Mouse (Mus musculus) E14TG2a.4 (cell line): ENCODE measurements around the gene C1qc.

ENCODE experiments used
- H3K27me3 ChIP-seq: 2 replicates; pipeline ENCODE4 v1.6.1; 2014; ENCODE audit warnings: low read length, control low read depth; ENCODE audit not compliant: insufficient read depth
- H3K36me3 ChIP-seq: 2 replicates; pipeline ENCODE4 v1.6.1; 2014; ENCODE audit warnings: low read length, control low read depth; ENCODE audit not compliant: insufficient read depth
- H3K4me1 ChIP-seq: replicated peaks from 2 replicates; pipeline ENCODE4 v1.6.1; 2014; ENCODE audit warnings: low read depth, low read length, control low read depth
- H3K4me3 ChIP-seq: replicated peaks from 2 replicates; pipeline ENCODE4 v1.5.1; 2014; ENCODE audit warnings: mild to moderate bottlenecking, low read length
- H3K9me3 ChIP-seq: 2 replicates; pipeline ENCODE4 v1.6.1; 2014; ENCODE audit warnings: low read length, control low read depth
- CTCF ChIP-seq: conservative IDR thresholded peaks from 2 replicates; pipeline ENCODE4 v1.5.1; 2014; ENCODE audit warnings: low read length
- NANOG ChIP-seq: IDR thresholded peaks from 2 replicates; pipeline ENCODE4 v1.6.1; 2014; ENCODE audit warnings: borderline replicate concordance, low read length, mixed read lengths
- POU5F1 ChIP-seq: IDR thresholded peaks from 2 replicates; pipeline ENCODE4 v1.6.1; 2014; ENCODE audit warnings: low read length, borderline replicate concordance

Gene C1qc

GRCm38 (mm10) chr4:136868371-136868770 is 24.5 kb downstream of the C1qc start:
- Histone ChIP-seq H3K27me3 (peaks cover 12% of the 10 kb centered on the region), H3K4me3 (peak overlapping the region; percentile 46; the same call in 1 of the 2 replicates), H3K4me1 (peaks cover 34% of the 10 kb centered on the region), H3K36me3 (no peaks in the 10 kb centered on the region), H3K9me3 (no peaks in the 10 kb centered on the region)
- TF ChIP-seq POU5F1: no peak

DNA sequence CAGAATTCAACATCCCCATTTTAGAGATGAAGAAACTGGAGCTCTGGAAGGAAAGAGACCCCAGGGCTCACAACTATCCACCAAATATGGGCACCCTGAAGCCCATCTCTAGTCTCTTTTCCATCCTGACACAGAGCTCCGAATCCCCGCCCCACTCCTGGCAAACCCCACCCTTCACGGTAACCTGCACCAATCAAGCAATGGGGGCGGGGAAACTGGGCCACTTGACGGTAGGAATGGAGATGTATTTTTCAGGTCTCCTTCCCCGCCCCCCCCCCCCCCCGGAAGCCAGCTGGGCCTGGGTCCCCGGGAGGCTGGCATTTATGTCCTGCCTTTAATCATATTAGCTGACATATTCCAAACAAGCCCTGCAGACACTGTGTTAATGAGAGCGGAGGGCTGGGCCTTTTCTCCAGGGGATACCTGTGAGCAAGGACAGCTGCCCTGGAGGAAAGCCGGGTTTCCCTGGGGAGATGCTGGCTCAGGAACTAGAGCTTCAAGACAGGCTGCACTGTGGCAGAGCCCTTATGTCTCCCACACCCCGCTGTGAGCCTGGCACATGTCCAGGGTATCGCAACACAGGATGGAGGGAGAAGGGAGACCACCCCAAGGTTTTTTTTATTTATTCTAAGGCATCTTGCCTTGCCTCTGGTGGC is 25.0 kb downstream of the C1qc start:
- Histone ChIP-seq H3K36me3 (no peaks in the 10 kb centered on the region), H3K4me1 (peaks cover 37% of the 10 kb centered on the region), H3K9me3 (no peaks in the 10 kb centered on the region), H3K27me3 (peaks cover 18% of the 10 kb centered on the region), H3K4me3 (peak overlapping the region; percentile 46)
- TF ChIP-seq NANOG: no peak
- TF ChIP-seq CTCF: no peak
- TF ChIP-seq POU5F1: no peak

DNA sequence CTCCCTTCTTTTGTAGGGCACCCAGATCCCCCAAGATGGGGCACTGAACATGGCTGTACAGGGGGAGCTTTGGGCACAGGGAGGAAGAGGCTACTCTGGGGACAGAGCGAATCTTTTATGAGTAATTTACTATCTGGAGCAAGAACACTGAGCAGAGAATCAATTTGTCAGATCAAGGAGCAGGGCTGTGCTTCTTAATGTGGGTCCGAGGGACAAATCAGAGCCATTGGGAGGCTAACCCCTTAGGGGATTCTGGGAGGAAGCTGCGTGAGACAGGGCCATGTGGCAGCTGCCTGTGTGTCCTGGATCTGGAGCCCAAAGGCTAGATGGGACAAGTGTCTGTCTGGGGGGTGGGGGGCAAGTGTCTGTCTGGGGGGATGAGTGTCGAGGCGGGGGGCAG is 27.3 kb downstream of the C1qc start:
- TF ChIP-seq NANOG: no peak
- TF ChIP-seq CTCF: no peak
- TF ChIP-seq POU5F1: no peak
- Histone ChIP-seq H3K4me1 (peaks cover 49% of the 10 kb centered on the region), H3K36me3 (no peaks in the 10 kb centered on the region), H3K9me3 (no peaks in the 10 kb centered on the region), H3K27me3 (peaks cover 39% of the 10 kb centered on the region), H3K4me3 (peak overlapping the region; percentile 32; the same call in 1 of the 2 replicates)

DNA sequence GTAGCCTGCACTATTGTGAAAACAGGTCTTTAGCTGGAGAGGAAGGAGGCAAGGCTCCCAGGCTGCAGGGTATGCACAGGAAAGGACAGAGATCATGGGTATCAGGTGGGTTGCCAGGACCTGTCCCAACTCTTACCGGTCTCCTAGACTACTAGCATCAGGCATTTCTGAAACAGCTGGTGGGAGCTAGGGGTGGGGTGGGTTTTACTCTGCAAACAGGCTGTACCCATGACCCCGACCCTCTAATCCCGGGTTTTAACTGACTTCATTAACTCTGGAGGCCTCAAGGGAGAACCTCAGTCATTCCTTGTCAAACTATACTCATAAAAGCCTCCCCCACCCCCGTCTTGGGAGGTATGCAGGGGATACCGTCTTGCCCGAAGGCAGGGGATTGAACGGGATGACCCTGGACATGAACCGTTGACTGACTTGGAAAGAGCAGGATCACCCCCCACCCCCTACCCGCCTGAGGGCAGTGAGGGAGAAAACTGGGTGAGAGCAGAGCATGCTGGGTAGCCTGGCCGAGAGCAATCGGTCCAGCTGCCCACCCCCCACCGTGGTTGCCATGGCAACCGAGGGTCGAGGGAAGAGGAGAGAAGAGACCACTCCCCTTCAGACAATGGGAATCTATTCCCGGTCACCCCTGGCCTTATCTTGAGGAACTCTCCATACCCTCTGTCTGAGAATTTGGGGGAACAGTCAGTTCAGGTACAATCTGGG is 28.0 kb downstream of the C1qc start:
- TF ChIP-seq CTCF (no peak), POU5F1 (no peak), NANOG (no peak)
- peak overlapping the region; percentile 32 for H3K4me3 ChIP-seq
- peaks cover 49% of the 10 kb centered on the region for H3K4me1 ChIP-seq
- no peaks in the 10 kb centered on the region for H3K9me3 ChIP-seq
- H3K36me3 ChIP-seq: no peaks in the 10 kb centered on the region
- H3K27me3 ChIP-seq: peaks cover 34% of the 10 kb centered on the region

GRCm38 (mm10) chr4:136863517-136863916 is 29.3 kb downstream of the C1qc start:
- H3K9me3 ChIP-seq: no peaks in the 10 kb centered on the region
- peaks cover 30% of the 10 kb centered on the region for H3K27me3 ChIP-seq
- peaks cover 49% of the 10 kb centered on the region for H3K4me1 ChIP-seq
- H3K4me3 ChIP-seq: no peak overlapping the region
- no peaks in the 10 kb centered on the region for H3K36me3 ChIP-seq
- TF ChIP-seq POU5F1 (no peak), NANOG (no peak), CTCF (no peak)

DNA sequence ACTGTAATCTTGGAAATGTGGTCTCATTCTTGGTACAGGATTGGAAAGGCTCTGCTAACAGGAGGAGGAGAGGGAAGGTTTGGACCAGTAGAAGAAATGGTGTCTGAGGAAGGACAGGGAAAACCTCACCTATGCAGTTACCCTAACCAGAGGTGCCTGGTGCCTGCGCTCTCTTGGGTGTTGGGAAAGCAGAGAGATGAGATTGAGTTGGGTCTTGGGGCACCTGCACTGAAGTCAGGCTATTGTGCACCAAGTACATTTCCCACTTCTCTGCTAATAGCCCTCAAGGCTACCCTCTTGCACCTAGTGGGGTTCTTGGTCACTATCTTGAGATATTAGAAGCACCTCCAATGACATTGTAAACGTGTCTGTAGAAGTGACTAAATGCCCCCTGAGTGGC is 30.5 kb downstream of the C1qc start:
- Histone ChIP-seq H3K4me3 (peak overlapping the region; percentile 68), H3K9me3 (no peaks in the 10 kb centered on the region), H3K4me1 (peaks cover 41% of the 10 kb centered on the region), H3K27me3 (peaks cover 34% of the 10 kb centered on the region), H3K36me3 (no peaks in the 10 kb centered on the region)
- TF ChIP-seq NANOG (no peak), CTCF (no peak), POU5F1 (no peak)

DNA sequence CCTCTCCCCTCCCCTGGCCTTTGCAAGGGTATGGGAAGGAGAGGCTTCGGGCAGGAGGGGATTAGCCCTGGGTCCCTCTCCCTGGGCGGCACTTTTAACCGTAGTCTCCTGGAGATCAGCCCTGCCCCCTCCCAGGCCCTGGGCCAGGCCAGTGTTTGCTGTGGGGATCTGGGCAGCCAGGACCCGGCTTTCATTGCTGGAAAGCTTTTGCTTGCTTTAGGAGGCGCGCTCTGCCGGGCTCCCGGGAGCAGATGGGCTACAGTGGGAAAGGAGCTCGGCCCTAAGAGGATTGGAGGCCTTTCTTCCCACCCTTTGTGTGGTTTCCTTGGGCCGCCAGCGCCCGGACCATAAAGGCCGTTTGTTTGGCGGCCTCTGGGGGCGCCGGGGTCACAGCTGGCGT is 31.1 kb downstream of the C1qc start:
- Histone ChIP-seq H3K36me3 (no peaks in the 10 kb centered on the region), H3K27me3 (peaks cover 34% of the 10 kb centered on the region), H3K4me3 (peak overlapping the region; percentile 68), H3K4me1 (peaks cover 38% of the 10 kb centered on the region), H3K9me3 (no peaks in the 10 kb centered on the region)
- TF ChIP-seq POU5F1 (no peak), NANOG (no peak), CTCF (no peak)

GRCm38 (mm10) chr4:136860022-136860421 is 32.8 kb downstream of the C1qc start:
- no peaks in the 10 kb centered on the region for H3K9me3 ChIP-seq
- TF ChIP-seq POU5F1 (no peak), CTCF (peak; percentile 54)
- H3K4me3 ChIP-seq: no peak overlapping the region
- no peaks in the 10 kb centered on the region for H3K36me3 ChIP-seq
- H3K27me3 ChIP-seq: peaks cover 34% of the 10 kb centered on the region
- H3K4me1 ChIP-seq: peaks cover 36% of the 10 kb centered on the region

GRCm38 (mm10) chr4:136855081-136855480 is 37.8 kb downstream of the C1qc start:
- TF ChIP-seq NANOG (no peak), CTCF (peak; percentile 66)
- H3K9me3 ChIP-seq: no peaks in the 10 kb centered on the region
- H3K27me3 ChIP-seq: peaks cover 12% of the 10 kb centered on the region
- no peak overlapping the region for H3K4me3 ChIP-seq
- peaks cover 9% of the 10 kb centered on the region for H3K4me1 ChIP-seq
- H3K36me3 ChIP-seq: no peaks in the 10 kb centered on the region
